Mouse (Mus musculus) layer of hippocampus, postnatal 25 days (tissue): ENCODE measurements around the gene Rac1. TPM values are rescaled to one million over a fixed set of nuclear protein-coding genes. Genes with fewer than 3 reads are reported as not detected.
"Not testable (repeated sequence)": the region's sequence is repeated elsewhere in the genome, so short reads cannot be mapped to it uniquely, and the experiment has no call there.

Experiments used
- DNase-seq, 2 experiments: peaks; one replicate each; pipeline ENCODE4 v3.0.0; 2022; ENCODE audit warnings: mixed read lengths in 2 of 2, low spot score in 1 of 2; ENCODE audit errors: extremely low spot score in 1 of 2
- total RNA-seq, 2 experiments: library from RNA; stranded (reverse); gene quantifications; 2 replicates each; pipeline ENCODE4 v1.2.3; 2021

The Rac1 gene
- 100 to 1,000 TPM; 409 to 455 TPM for total RNA-seq

- DNase-seq = peak; percentile 96 to 98
Observed at GRCm38 (mm10) chr5:143527486-143528307, at the start of gene Rac1. Rac1 (minus strand) TSS chr5:143528036.

DNA sequence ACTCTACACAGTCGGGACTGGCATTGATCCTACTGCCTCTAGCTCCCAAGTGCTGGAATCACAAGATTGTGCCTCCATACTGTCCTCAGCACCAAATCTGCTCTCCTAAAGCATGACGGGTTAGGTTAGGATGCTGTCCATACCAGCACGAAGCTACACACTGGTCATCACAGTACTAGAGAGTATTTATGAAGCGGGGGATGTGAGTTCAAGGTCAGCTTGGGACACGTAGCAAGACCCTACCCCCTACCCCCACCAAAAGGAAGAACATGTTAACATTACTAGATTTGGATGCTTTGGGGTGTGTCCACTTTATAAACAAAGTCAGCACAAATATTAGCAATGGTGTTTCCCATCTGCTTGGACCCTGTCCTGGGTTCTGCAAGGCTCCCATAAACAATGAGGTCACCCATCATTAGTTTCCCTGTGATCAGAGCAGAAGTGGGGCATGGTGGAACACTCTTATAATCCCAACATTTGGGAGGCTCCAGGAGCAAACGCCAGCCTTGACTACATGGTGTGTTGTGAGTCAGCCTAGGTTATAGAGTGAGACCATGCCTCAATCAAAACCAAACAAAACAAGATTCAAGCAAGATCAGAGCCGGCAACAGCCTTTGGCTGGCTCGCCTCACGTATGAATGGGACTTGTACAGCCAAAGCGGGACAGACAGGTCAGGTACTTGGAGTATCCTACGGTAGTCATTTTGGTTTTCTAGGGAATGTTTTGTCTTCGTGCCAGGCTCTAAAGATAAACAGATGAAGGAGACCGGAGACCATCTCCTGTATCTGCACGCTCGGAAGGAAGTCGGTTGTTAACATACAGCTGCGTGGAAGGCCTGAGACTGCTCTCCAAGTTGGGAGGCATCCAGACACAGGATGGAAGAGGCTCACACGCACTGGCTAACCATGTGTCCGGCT, 46.7 kb upstream of the Rac1 start:
- DNase-seq = no peak

- DNase-seq = no peak
Observed at GRCm38 (mm10) chr5:143573067-143573466, 45.2 kb upstream of the Rac1 start.

- DNase-seq = no peak
Observed at GRCm38 (mm10) chr5:143572195-143572594, 44.4 kb upstream of the Rac1 start.

DNA sequence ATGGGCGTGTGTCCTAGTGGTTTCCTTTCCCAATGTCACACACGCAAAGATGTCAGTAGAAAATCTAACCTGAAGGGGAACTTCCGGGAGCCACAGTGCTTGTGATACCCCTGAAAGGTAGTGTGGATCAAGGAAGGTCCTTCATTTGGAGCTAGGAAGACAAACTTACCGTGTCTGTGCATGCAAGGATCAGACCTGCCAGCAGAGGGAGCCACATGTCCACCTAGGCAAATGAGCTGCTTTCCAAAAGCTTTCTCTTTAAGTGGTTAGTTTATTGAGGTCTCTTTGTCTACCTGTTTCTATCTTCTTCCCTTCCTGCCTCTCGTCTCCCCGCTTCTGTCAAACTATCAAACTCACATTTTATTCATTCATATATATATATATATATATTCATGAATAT, 40.0 kb upstream of the Rac1 start:
- peak; percentile 74 to 96 for DNase-seq

DNA sequence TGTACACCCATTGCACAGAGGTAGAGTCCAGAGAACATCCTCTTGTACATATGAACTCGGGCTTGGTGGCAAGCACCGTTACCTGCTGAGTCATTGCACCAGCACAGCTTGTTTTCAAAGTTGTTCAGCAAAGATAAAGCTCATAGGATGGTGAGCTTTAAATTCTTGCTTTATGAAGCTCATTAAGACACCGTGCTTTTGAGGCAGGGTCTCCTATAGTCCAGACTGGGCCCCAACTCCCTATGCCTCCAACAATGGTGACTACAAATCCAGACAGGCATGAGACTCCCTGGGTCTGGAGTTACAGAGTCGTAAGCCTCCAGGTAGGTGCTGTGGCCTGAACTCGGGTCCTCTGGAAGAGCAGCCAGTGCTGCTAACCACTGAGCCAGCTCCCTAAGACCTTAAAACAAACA, 39.4 kb upstream of the Rac1 start:
- DNase-seq = no peak

- DNase-seq = not testable (repeated sequence)
Observed at GRCm38 (mm10) chr5:143566804-143567203, 39.0 kb upstream of the Rac1 start.

DNA sequence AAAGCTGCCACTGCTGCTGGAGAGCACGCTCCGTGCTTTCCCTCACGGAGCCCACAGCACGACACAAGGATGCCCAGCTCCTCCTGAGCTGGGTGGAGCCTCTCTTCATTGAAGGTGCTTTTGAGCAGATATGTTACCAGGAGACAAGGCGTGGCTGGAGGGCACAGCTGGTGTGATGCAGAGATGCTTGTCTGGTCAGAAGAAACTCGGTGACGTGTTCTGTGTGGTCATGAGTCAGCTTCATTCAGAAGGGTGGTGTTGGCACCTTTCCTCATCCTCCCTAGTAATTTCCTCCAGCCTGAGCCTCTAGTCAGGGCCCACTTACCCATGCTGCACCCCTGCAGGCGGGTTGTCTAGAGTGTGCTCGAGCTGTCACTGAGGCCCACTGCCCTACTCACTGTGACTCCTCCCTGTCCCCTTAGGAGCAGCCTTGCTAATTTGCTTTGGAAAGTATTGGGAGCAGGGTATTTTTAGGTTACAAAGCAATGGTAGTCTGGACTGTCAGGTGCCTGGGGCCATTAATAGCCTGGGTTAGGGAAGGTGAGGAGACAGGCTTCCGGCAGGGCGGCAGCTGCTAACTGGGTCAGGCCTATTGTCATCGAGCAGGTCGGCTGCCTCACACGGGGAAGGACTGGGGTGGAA, 33.8 kb upstream of the Rac1 start:
- DNase-seq = no peak

DNA sequence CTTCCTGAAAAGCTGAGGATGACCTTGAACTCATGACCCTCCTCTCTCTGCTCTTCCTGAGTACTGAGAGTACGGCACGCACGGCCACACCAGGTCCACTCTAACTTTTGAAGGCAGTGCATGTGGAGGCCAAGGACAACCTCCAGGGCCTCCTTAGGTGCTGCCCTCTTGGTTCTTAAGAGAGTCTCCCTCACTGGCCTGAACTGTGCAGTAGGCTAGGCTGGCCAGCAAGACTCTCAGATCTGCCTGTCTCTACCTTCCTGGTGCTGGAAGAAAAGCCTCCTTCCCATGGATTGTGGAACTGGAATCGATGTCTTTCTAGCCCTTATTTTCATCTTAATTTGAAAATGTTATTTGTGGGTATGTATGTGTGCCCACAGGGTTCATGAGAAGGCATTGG, 33.2 kb upstream of the Rac1 start:
- no peak for DNase-seq

- no peak for DNase-seq
Observed at GRCm38 (mm10) chr5:143558731-143559130, 30.9 kb upstream of the Rac1 start.

DNA sequence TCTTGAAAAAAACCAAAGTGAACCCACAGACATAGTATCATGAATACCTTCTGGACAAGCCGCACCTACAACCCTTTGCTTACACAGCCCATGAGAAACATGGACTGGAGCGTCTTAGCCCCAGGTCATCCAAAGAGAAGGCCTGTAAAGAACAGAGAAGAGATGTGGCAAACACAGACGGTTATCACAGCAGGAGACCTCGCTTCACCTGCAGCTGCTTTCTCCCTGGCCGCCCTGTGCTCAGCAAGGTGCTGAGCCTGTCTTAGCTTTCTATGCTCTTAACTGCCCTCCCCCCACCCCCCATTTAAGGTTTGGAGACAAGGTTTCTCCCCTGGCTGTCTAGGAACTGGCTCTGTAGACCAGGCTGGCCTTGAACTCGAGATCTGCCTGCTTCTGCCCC, 27.4 kb upstream of the Rac1 start:
- DNase-seq = no peak

DNA sequence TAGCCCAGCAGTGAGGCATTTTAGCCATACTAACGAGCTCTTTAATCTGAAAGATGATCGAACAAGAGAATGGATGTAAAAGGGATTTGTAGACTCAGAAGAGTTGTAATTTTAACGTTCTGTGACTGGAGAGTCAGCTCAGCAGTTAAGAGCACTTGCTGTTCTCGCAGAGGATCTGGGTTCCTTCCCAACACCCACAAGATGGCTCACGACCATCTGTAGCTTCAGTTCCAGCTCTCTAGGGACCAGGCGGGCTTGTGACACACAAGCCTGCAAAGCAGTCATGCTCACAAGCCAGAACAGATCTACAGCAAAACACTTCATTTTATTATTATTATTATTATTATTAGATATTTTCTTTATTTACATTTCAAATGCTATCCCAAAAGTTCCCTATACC, 25.1 kb upstream of the Rac1 start:
- peak in 1 of 2 experiments; percentile 31 for DNase-seq

GRCm38 (mm10) chr5:143548922-143549321, 21.1 kb upstream of the Rac1 start:
- not testable (repeated sequence) for DNase-seq

- DNase-seq = peak; percentile 89 to 97
Observed at GRCm38 (mm10) chr5:143548401-143548846, 20.6 kb upstream of the Rac1 start.

DNA sequence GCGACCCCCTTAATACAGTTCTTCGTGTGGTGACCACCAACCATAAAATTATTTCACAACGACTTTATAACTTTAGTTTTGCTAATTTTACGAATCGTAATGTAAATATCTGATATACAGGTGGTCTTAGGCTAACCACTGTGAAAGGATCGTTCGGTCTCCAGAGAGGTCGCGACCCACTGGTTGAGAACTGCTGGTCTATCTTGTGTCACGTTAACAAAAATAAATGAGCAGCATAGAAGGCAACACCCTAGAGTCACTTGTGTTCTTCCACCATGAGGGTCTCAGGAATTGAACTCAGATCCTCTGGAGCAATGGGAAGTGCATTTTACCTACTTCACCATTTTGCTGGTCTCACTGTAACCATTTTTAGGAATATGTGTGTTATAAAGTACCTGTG, 20.0 kb upstream of the Rac1 start:
- DNase-seq = no peak

DNA sequence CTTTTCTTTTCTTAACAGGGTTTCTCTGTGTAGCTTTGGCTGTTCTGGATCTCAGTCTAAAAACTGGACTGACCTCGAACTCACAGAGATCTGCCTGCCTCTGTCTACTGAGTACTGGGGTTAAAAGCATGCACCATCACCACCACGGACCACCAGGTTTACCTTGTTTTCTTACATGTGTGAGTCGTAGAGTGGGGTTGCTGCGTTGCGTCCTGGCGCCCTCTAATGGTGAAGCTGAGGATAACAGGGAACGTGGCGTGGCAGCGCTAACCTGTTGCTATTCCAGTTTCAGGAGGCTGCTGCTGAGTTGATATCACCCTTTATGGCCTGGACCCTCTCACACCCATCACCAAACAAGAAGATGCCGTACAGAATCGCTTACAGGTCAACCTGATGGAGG, 19.5 kb upstream of the Rac1 start:
- DNase-seq = peak; percentile 66 to 80

- no peak for DNase-seq
Observed at GRCm38 (mm10) chr5:143539111-143539510, 11.3 kb upstream of the Rac1 start.

- DNase-seq = no peak
Observed at GRCm38 (mm10) chr5:143537022-143537421, 9.2 kb upstream of the Rac1 start.

GRCm38 (mm10) chr5:143534922-143535321, 7.1 kb upstream of the Rac1 start:
- no peak for DNase-seq

GRCm38 (mm10) chr5:143530715-143531114, 2.9 kb upstream of the Rac1 start:
- DNase-seq = no peak

DNA sequence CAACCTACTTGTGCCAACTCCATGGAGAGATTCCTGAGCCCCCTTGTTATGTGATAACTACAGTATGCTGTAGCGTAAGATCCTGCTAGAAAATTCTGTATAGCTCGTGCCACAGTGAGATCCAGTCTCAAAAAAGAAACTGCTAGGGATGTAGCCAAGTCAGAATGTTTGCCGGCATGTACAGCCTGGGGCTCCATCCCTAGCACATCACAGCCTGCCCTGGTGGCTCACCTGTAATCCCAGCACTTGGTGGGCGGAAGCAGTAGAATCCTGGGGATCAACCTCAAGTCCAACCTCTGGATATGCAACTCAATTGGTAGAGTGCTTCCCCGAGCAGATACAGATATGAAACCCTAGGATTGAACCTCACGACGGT, 460 bp upstream of the Rac1 start:
- no peak for DNase-seq
